Mouse (Mus musculus) C2C12 (cell line): Measurements from ENCODE around the gene Ttll11.

Experiments used
- CTCF ChIP-seq: IDR thresholded peaks from one replicate; pipeline ENCODE4 v1.5.1; 2011; ENCODE audit not compliant: control insufficient read depth, insufficient read depth, insufficient read length
- MYOG ChIP-seq: IDR thresholded peaks from one replicate; pipeline ENCODE4 v1.6.1; 2011; ENCODE audit not compliant: control insufficient read depth, insufficient read length; ENCODE audit errors: extremely low read depth

DNA sequence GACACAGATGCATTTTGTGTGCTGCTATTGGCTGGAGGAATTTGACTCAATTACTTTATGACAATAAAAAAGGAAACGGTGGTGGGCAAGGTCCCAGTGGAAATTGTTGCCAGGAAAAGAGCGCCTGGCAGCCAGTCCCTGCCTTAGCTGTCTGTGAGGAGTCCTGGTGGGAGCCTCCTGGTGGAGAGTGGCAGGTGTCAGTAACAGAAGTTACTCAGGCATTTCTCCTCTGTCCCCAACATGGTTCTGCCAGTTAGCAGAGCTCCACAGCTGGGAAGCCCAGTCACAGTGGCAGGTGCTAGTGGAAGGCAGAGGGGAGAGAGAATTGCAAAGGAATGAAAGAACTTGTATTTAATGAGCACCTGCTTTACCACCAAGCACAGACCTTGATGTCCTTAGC is 110.5 kb downstream of the Ttll11 start:
- TF ChIP-seq CTCF (no peak), MYOG (no peak)
